Mouse (Mus musculus) monocyte, adult 59 days (primary cell): ENCODE measurements around the gene AW551984. TPM values are rescaled to one million over a fixed set of nuclear protein-coding genes. Genes with fewer than 3 reads are reported as not detected.

Experiments used
- total RNA-seq, 2 experiments: library from RNA; stranded (reverse); gene quantifications; one replicate each; pipeline ENCODE4 v1.2.4; 2023

AW551984 gene
- not detected for total RNA-seq

DNA sequence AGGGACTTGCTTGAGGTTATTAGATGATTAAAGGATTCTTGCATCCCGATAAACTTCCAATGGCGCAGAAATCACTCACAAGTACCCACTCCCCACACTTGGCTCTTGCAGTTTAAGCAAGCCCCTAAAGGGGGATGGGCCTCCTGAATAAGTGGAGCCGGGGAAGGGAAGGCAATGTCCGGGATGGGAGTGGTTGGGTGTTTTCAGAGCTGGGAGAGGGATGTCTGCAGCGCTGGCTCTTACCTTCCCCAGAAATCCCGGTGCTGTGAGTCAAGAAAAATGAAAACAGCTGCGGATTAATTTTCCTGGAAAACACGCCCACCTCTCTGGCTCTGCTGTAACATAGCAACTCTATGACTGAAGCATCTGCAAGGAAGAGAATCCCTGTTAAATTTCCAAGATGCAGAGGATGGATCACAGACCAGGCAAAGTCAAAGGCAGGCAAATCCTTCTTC lies at the start of gene AW551984:
Gene AW551984, minus strand, starts transcription at position 405 of the 455 bp plus-strand sequence.

DNA sequence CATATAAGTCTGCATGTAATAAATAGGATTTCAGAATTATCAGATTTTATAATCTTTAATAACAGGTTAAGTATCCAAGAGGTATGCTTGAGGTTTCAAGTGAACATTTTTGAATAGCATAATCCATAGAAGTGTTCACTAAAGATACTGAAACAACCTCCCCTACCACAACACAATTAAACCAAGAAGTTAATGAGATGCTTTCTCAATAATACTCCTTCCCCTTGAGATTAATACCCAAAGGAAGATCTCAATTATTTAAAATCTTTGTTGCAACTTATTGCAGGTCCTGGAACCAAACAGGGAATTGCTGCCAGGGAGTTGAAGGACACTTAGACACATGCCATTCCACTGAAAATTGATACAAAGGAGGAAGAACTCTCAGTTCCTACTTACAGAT lies 40.6 kb upstream of the AW551984 start, which contains the start of gene Olfr961:
Gene Olfr961, plus strand, starts transcription at position 301 of the 400 bp plus-strand sequence.

DNA sequence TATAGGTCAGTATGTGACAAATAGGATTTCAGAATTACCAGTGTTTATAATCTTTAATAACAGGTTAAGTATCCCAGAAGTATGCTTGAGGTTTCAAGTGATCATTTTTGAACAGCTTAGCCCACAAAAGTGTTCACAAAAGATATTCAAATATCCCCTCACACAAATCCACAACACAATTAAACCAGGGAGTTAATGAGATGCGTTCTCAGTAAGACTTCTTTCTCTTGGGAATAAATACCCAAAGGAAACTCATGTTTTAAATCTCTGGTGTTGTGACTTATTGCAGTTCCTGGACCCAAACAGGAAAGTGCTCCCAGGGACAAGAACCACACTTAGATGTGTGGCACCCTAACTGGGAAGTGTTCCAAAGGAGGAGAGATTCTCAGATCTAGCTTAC lies 16.9 kb upstream of the AW551984 start, which contains the start of gene Olfr960:
Gene Olfr960, plus strand, starts transcription at position 301 of the 400 bp plus-strand sequence.

DNA sequence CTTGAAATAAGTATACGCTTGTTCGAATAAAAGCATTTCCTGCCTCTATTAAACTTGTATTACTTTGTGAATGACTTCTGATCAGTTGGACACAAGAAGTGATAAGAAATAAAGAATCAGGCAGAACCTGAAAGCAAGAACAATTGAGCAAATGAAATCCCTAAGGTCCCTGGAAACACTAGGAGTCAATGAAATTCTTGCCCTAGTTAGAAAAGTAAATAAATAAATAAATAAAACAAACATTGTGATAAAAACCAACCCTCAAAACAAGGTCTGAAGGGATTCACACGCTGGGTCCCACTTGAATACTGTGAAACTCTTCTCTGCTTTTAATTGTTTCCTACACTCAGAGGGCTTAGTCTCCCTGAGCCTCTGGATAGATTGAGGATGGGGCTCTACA lies 6.2 kb upstream of the AW551984 start, which contains the start of gene Olfr148:
Gene Olfr148, plus strand, starts transcription at position 301 of the 400 bp plus-strand sequence.

DNA sequence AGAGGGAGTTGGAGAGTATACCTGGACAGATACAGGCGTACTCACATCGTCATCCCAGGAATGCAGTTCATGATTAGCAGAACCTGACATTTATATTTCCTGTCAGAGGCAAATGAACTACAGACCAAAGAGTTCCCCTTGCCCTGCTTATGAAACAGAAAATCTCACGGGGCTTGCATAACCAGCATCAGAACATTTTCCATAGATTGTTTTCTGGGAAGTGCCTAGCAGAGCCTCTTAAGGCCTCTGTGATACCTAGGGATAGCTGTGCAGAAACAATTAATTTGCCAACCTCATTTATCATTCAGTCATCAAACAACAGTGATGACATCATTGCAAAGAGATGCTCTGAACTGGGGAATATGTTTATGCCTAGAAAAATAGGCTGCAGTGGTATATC lies 28.7 kb downstream of the AW551984 start, which contains the start of gene Olfr959:
Gene Olfr959, minus strand, starts transcription at position 101 of the 400 bp plus-strand sequence.

DNA sequence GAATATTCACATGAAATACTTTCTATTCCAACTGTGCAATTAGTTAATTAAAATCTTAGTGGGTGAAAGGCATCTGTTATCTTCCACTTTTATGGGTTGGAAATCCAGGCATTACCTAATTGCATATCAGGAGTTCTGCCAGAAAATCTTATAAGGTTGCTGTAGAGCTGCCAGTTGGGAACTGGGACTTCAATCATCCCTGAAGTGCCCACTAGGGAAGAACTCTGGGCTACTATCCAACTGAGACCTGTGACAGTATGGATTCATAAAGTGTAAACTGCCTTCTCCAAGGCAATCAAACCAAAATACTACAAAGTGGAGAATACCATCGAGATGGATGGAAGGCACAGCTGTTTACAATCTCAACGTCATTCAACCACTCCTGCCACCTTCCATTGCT lies 50.3 kb downstream of the AW551984 start, which contains the start of gene Olfr958:
Gene Olfr958, minus strand, starts transcription at position 109 of the 400 bp plus-strand sequence.

Other genes with a start within 250 kb of the AW551984 start
- gene Olfr951, start 217.0 kb downstream of the AW551984 start, total RNA-seq, result not detected
- gene Olfr952, start 177.3 kb downstream of the AW551984 start, total RNA-seq, result not detected
- not detected for gene Olfr954, start 147.7 kb downstream of the AW551984 start, total RNA-seq
- not detected for gene Olfr955, start 132.5 kb downstream of the AW551984 start, total RNA-seq
- gene Olfr44, start 110.4 kb downstream of the AW551984 start, total RNA-seq, result not detected
- gene Olfr957, start 88.6 kb downstream of the AW551984 start, total RNA-seq, result not detected
- not detected for gene Olfr958, start 50.3 kb downstream of the AW551984 start, total RNA-seq
- gene Olfr959, start 28.8 kb downstream of the AW551984 start, total RNA-seq, result not detected
- not detected for gene Olfr148, start 6.3 kb upstream of the AW551984 start, total RNA-seq
- gene Olfr960, start 17.0 kb upstream of the AW551984 start, total RNA-seq, result not detected
- not detected for gene Olfr961, start 40.7 kb upstream of the AW551984 start, total RNA-seq
- not detected for gene Olfr963, start 62.8 kb upstream of the AW551984 start, total RNA-seq
- not detected for gene Olfr149, start 102.7 kb upstream of the AW551984 start, total RNA-seq
- not detected for gene Olfr965, start 107.0 kb upstream of the AW551984 start, total RNA-seq
- not detected for gene Olfr150, start 126.6 kb upstream of the AW551984 start, total RNA-seq
- not detected for gene Olfr967, start 141.8 kb upstream of the AW551984 start, total RNA-seq
- gene Olfr968, start 178.8 kb upstream of the AW551984 start, total RNA-seq, result not detected
- not detected for gene Olfr969, start 186.5 kb upstream of the AW551984 start, total RNA-seq
- not detected for gene Olfr970, start 204.5 kb upstream of the AW551984 start, total RNA-seq
- not detected for gene Olfr971, start 232.5 kb upstream of the AW551984 start, total RNA-seq